Mouse (Mus musculus) 416B (cell line): Measurements from ENCODE around the gene Gskip.
A peak's percentile ranks its signal among the peaks of the same experiment; 100 is the strongest.

ENCODE experiments used
- DNase-seq: peaks from one replicate; pipeline ENCODE4 v3.0.0; 2011; ENCODE audit warnings: low read depth

The Gskip gene

GRCm38 (mm10) chr12:105722657-105723056, 38.0 kb downstream of the Gskip start:
- peak; percentile 69 for DNase-seq

GRCm38 (mm10) chr12:105724616-105725015, 40.0 kb downstream of the Gskip start:
- no peak for DNase-seq

GRCm38 (mm10) chr12:105725736-105726135, 41.1 kb downstream of the Gskip start:
- DNase-seq = no peak

GRCm38 (mm10) chr12:105727268-105727667, 42.6 kb downstream of the Gskip start:
- DNase-seq = no peak

- DNase-seq = peak; percentile 55
These were observed 43.3 kb downstream of the Gskip start for GRCm38 (mm10) chr12:105727964-105728363.

- DNase-seq = peak; percentile 42
These were observed 46.3 kb downstream of the Gskip start for GRCm38 (mm10) chr12:105730851-105731460.

DNA sequence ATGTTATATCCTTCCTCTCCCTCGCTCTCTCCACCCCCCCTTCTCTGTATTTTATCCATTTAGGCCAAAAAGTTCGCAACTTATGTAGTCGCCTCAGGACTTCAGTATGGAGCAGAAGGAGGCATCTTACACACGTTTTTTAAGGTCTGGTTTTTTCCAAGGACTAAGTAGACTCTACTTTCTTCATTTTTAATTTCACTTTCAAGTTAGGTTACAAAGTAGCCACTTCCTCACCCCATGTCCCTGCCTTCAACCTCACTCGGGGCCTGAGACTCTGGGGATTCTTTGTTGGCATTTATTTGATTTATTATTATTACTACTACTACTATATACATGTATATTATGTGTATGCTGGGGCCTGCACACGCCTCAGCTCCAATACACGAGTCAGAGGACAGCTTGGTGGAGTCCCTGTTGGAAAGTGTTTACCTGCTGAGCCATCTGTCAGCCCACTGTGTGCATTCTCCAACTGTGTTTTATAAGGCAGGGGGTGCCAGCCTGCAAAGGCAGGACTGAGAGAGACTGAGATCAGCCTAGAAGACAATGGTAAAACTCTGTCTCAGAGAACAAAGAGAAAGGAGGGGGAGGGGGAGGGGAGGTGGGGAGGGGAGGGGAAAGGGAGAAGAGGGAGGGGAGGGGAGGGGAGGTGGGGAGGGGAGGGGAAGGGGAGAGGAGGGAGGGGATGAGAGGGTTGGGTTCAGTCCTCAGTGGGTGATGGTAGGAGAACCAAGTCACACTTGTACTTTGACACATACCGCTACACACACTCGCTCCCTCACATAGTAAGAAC, 48.9 kb downstream of the Gskip start:
- no peak for DNase-seq

DNA sequence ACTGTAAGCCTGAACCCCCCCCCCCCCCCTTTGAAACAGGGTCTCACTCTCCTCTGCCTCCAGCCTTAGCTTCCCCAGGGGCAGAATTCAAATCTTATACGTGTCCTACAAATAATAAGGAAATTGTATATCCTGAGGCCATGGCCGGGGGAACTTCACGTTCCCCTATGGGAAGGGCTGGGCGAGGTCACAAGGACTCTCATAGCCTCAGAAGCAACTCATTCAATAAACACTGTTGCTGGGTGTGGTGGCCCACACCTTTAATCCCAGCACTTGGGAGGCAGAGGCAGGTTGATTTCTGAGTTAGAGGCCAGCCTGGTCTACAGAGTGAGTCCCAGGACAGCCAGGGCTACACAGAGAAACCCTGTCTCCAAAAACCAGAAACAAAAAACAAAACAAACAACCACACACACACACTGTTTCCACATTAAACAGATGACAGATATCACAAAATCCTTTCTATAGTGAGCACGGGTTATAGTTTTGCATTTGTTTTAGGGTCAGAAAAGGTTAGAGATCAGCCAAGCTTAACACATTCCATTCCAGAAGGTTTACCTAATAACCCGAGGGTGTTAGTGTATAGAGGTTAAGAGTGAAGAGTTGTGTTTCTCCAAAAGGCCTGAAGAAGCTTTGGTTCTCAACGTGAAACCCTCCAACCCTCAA, 50.7 kb downstream of the Gskip start:
- DNase-seq = no peak

- no peak for DNase-seq
These were observed 51.2 kb downstream of the Gskip start for GRCm38 (mm10) chr12:105735889-105736251.

- no peak for DNase-seq
These were observed 53.9 kb downstream of the Gskip start for GRCm38 (mm10) chr12:105738316-105739096.

- DNase-seq = no peak
These were observed 55.0 kb downstream of the Gskip start for GRCm38 (mm10) chr12:105739656-105740055.

DNA sequence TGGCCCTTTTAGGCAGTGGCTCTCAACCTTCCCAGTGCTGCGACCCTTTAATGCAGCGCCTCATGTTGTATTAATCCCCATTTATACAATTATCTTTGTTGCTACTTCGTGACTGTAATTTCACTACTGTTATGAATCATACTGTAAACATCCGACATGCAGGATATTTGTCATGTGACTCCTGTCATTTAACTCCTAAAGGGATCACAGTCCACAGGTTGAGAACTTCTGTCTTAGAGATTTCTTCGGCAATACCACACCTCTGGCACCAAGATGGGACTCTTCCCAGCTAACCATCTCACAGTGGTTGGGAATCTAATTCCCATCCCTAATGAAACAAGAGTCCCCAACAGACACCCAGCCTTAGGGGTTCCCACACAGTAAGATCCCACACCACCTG, 63.5 kb downstream of the Gskip start:
- DNase-seq = no peak
